Mouse (Mus musculus) bone marrow macrophage, adult 2 months (primary cell): ENCODE measurements around the gene Tekt5.

Experiments
- CTCF ChIP-seq: IDR thresholded peaks from 2 replicates; pipeline ENCODE4 v1.5.1; 2012; ENCODE audit warnings: low read depth, mild to moderate bottlenecking, low read length, moderate library complexity
- POLR2A ChIP-seq: IDR thresholded peaks from 2 replicates; pipeline ENCODE4 v1.6.1; 2012; ENCODE audit warnings: mild to moderate bottlenecking, low read depth, low read length, borderline replicate concordance

GRCm38 (mm10) chr16:10385261-10385660, 10.0 kb downstream of the Tekt5 start:
- TF ChIP-seq CTCF = no peak
- TF ChIP-seq POLR2A = no peak
